Mouse (Mus musculus) small intestine, adult 2 months (tissue): ENCODE data around the gene St3gal4.

Experiments used
- CTCF ChIP-seq: fragments of 200-500 bp; IDR thresholded peaks from 2 replicates; pipeline ENCODE4 v1.5.1; 2012; ENCODE audit warnings: low read depth, mild to moderate bottlenecking, control low read depth, inconsistent platforms, low read length, moderate library complexity, mixed read lengths; ENCODE audit not compliant: insufficient replicate concordance, insufficient read length; ENCODE audit errors: extremely low read depth
- POLR2A ChIP-seq: fragments of 200-500 bp; IDR thresholded peaks from 2 replicates; pipeline ENCODE4 v1.6.1; 2012; ENCODE audit warnings: low read depth, mild to moderate bottlenecking, control low read depth, inconsistent platforms, low read length, moderate library complexity

DNA sequence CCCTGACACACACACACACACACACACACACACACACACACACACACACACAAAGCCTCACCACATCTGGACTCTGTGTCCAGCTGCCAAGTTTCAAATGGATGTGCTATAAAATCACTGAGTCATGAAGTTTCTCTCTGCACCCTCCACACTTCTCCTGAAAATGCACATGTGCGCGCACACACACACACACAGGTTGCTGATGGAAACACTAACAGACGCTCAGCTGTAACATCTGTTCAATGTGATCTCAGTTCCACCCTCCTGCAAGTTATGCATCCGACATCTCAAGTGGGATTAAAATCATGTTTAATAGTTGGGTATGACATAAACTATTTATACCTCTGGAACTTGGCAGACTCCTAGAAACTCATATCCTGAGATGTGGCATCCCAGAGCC, 115.0 kb downstream of the St3gal4 start:
- TF ChIP-seq POLR2A = no peak
- TF ChIP-seq CTCF = no peak
